Mouse (Mus musculus) forebrain, embryonic 10.5 days (tissue): ENCODE measurements at regions not wholly inside any gene's neighbourhood (a gene's known extent, or its start where the extent isn't known, plus 50 kb on each side); places are given as distances from the start of the nearest gene placed in this dataset.

Experiments
- DNase-seq: peaks from one replicate; pipeline ENCODE4 v3.0.0-alpha.2; 2017; ENCODE audit warnings: low spot score; ENCODE audit errors: extremely low spot score
- H3K27ac ChIP-seq: fragments of 300-500 bp; sonication (generic); 2 replicates; pipeline ENCODE4 v1.5.1; 2016; ENCODE audit warnings: mild to moderate bottlenecking
- H3K27me3 ChIP-seq: fragments of 300-500 bp; sonication (generic); 2 replicates; pipeline ENCODE4 v1.6.1; 2016; ENCODE audit warnings: mild to moderate bottlenecking; ENCODE audit not compliant: poor library complexity, severe bottlenecking
- H3K36me3 ChIP-seq: fragments of 300-500 bp; sonication (generic); replicated peaks from 2 replicates; pipeline ENCODE4 v1.6.1; 2016; ENCODE audit warnings: mild to moderate bottlenecking, moderate library complexity
- H3K4me1 ChIP-seq: fragments of 300-500 bp; sonication (generic); 2 replicates; pipeline ENCODE4 v1.6.1; 2016
- H3K4me3 ChIP-seq: fragments of 300-500 bp; sonication (generic); 2 replicates; pipeline ENCODE4 v1.5.1; 2016; ENCODE audit warnings: mild to moderate bottlenecking, moderate library complexity
- H3K9me3 ChIP-seq: fragments of 300-500 bp; sonication (generic); 2 replicates; pipeline ENCODE4 v1.6.1; 2016; ENCODE audit warnings: mild to moderate bottlenecking, moderate library complexity
- WGBS: fragments of 180-500 bp; shearing (Covaris S2); methylation state at CpG from one replicate; pipeline ENCODE4 v1.1.7; 2016; 5-methylcytosine and 5-hydroxymethylcytosine counted together

GRCm38 (mm10) chrX:57784959-57785358, 237.5 kb upstream of the Zic3 start:
- Histone ChIP-seq H3K27ac (no peak overlapping the region), H3K27me3 (peaks cover 4% of the 10 kb centered on the region; the same call in 1 of the 2 replicates), H3K9me3 (no peaks in the 10 kb centered on the region), H3K4me3 (no peak overlapping the region), H3K36me3 (no peaks in the 10 kb centered on the region), H3K4me1 (peaks cover 5% of the 10 kb centered on the region)
- DNase-seq: no peak
- 60% methylated on average over 4 of the region's 4 CpGs for WGBS

GRCm38 (mm10) chrX:57787615-57788014, 234.9 kb upstream of the Zic3 start:
- no peaks in the 10 kb centered on the region for H3K9me3 ChIP-seq
- no peak overlapping the region for H3K27ac ChIP-seq
- WGBS: 69% methylated on average over 1 of the region's 1 CpGs
- no peak overlapping the region for H3K4me3 ChIP-seq
- peaks cover 4% of the 10 kb centered on the region; the same call in 1 of the 2 replicates for H3K27me3 ChIP-seq
- DNase-seq: no peak
- H3K36me3 ChIP-seq: no peaks in the 10 kb centered on the region
- H3K4me1 ChIP-seq: peaks cover 5% of the 10 kb centered on the region

GRCm38 (mm10) chrX:57797956-57798355, 224.5 kb upstream of the Zic3 start:
- peak; percentile 47 for DNase-seq
- 32% methylated on average over 6 of the region's 6 CpGs for WGBS
- H3K36me3 ChIP-seq: no peaks in the 10 kb centered on the region
- H3K9me3 ChIP-seq: no peaks in the 10 kb centered on the region
- no peak overlapping the region for H3K4me3 ChIP-seq
- H3K27me3 ChIP-seq: no peaks in the 10 kb centered on the region
- peak overlapping the region; percentile 78 for H3K27ac ChIP-seq
- peaks cover 22% of the 10 kb centered on the region for H3K4me1 ChIP-seq

- Histone ChIP-seq H3K36me3 (no peaks in the 10 kb centered on the region), H3K27me3 (no peaks in the 10 kb centered on the region), H3K4me3 (no peak overlapping the region), H3K9me3 (no peaks in the 10 kb centered on the region), H3K27ac (peak overlapping the region; percentile 78), H3K4me1 (peaks cover 22% of the 10 kb centered on the region)
- WGBS: 39% methylated on average over 3 of the region's 3 CpGs
- no peak for DNase-seq
These were observed 224.1 kb upstream of the Zic3 start for GRCm38 (mm10) chrX:57798394-57798793.

GRCm38 (mm10) chrX:57798869-57799268, 223.6 kb upstream of the Zic3 start:
- no peak overlapping the region for H3K4me3 ChIP-seq
- H3K9me3 ChIP-seq: no peaks in the 10 kb centered on the region
- WGBS: 46% methylated on average over 2 of the region's 2 CpGs
- H3K27ac ChIP-seq: peak overlapping the region; percentile 78; the same call in 1 of the 2 replicates
- DNase-seq: no peak
- H3K4me1 ChIP-seq: peaks cover 22% of the 10 kb centered on the region
- H3K36me3 ChIP-seq: no peaks in the 10 kb centered on the region
- H3K27me3 ChIP-seq: no peaks in the 10 kb centered on the region
